Mouse (Mus musculus) liver, embryonic 15.5 days (tissue): ENCODE data around the gene Slc2a12. TPM values are rescaled to one million over a fixed set of nuclear protein-coding genes. Genes with fewer than 3 reads are reported as not detected.

Source experiments
- ATAC-seq: fragments of 200-750 bp; cut with Nextera tagmentation; 2 replicates; pipeline ENCODE4 v1.8.0; 2017; ENCODE audit warnings: moderate number of reproducible peaks, mild to moderate bottlenecking, moderate library complexity; ENCODE audit not compliant: insufficient read depth
- H3K27ac ChIP-seq: fragments of 300-500 bp; sonication (generic); replicated peaks from 2 replicates; pipeline ENCODE4 v1.5.1; 2015; ENCODE audit warnings: mild to moderate bottlenecking, inconsistent platforms
- H3K27me3 ChIP-seq: fragments of 300-500 bp; sonication (generic); 2 replicates; pipeline ENCODE4 v1.6.1; 2015; ENCODE audit warnings: mild to moderate bottlenecking, inconsistent platforms
- H3K36me3 ChIP-seq: fragments of 300-500 bp; sonication (generic); replicated peaks from 2 replicates; pipeline ENCODE4 v1.6.1; 2015; ENCODE audit warnings: moderate library complexity, mild to moderate bottlenecking, inconsistent platforms
- H3K4me1 ChIP-seq: fragments of 300-500 bp; sonication (generic); replicated peaks from 2 replicates; pipeline ENCODE4 v1.6.1; 2015; ENCODE audit warnings: inconsistent platforms
- H3K4me2 ChIP-seq: fragments of 300-500 bp; sonication (generic); 2 replicates; pipeline ENCODE4 v1.6.1; 2015; ENCODE audit warnings: moderate library complexity, mild to moderate bottlenecking, inconsistent platforms
- H3K4me3 ChIP-seq: fragments of 300-500 bp; sonication (generic); replicated peaks from 2 replicates; pipeline ENCODE4 v1.5.1; 2015; ENCODE audit warnings: mild to moderate bottlenecking, inconsistent platforms
- H3K9ac ChIP-seq: fragments of 300-500 bp; sonication (generic); 2 replicates; pipeline ENCODE4 v1.6.1; 2015; ENCODE audit warnings: moderate library complexity, mild to moderate bottlenecking, inconsistent platforms
- H3K9me3 ChIP-seq: fragments of 300-500 bp; sonication (generic); replicated peaks from 2 replicates; pipeline ENCODE4 v1.6.1; 2016; ENCODE audit warnings: inconsistent platforms
- WGBS: fragments of 180-500 bp; shearing (Covaris S2); methylation state at CpG from one replicate; pipeline ENCODE4 v1.1.7; 2015; ENCODE audit warnings: mixed read lengths; ENCODE audit not compliant: insufficient replicate concordance; 5-methylcytosine and 5-hydroxymethylcytosine counted together
- microRNA-seq: library from miRNA; unstranded; fragments of <30 nt; microRNA quantifications from one replicate; pipeline ENCODE4, GENCODE M21; 2016
- polyA plus RNA-seq: library from polyadenylated mRNA; unstranded; fragments of >200 nt; fragmentation: Nextera tagmentation; extraction: Ambion mirVana; gene quantifications from 2 replicates; pipeline ENCODE4 v1.2.1, GENCODE M21; 2015

The Slc2a12 gene
- polyA plus RNA-seq, 1 experiment from 2014 or later = 0.05 TPM

- Histone ChIP-seq H3K36me3 (no peaks in the 10 kb centered on the region), H3K27ac (peak within 1 kb of the TSS; percentile 90), H3K4me3 (peak within 1 kb of the TSS; percentile 95), H3K4me2 (peak within 1 kb of the TSS; percentile 91), H3K4me1 (peaks cover 41% of the 10 kb centered on the region), H3K9ac (peak within 1 kb of the TSS; percentile 90), H3K27me3 (no peaks in the 10 kb centered on the region), H3K9me3 (no peaks in the 10 kb centered on the region)
- WGBS = under 1% methylated on average over 77 of the region's 77 CpGs
- peak; percentile 98 for ATAC-seq
Observed at GRCm38 (mm10) chr10:22731272-22732093, 86.7 kb downstream of the Slc2a12 start, which contains the start of gene Tbpl1. Gene Tbpl1 (minus strand): TSS chr10:22731938.

DNA sequence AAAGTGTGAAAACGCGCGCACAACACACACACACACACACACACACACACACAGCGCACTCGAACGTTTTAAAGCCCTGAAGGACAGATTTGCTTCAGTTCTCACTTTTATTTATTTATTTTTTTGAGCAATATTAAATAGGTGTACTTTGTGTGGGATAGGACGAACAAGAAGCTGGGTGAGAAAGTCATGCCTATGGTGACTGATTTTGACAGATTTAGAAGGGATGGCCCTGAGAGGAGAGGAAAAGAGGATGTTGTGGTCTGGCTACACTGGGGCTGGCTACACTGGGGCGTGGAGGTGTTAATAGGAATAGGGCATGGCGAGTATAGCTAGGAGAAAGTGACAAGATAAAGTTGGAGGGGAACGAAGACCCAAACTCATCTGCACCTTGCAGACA, 87.4 kb downstream of the Slc2a12 start:
- 14% methylated on average over 10 of the region's 10 CpGs for WGBS
- ATAC-seq = no peak
- Histone ChIP-seq H3K9ac (peak overlapping the region; percentile 90; the same call in 1 of the 2 replicates), H3K9me3 (no peaks in the 10 kb centered on the region), H3K27me3 (no peaks in the 10 kb centered on the region), H3K4me2 (peak overlapping the region; percentile 91), H3K4me1 (peaks cover 34% of the 10 kb centered on the region), H3K4me3 (peak overlapping the region; percentile 95), H3K36me3 (no peaks in the 10 kb centered on the region), H3K27ac (peak overlapping the region; percentile 90; the same call in 1 of the 2 replicates)

DNA sequence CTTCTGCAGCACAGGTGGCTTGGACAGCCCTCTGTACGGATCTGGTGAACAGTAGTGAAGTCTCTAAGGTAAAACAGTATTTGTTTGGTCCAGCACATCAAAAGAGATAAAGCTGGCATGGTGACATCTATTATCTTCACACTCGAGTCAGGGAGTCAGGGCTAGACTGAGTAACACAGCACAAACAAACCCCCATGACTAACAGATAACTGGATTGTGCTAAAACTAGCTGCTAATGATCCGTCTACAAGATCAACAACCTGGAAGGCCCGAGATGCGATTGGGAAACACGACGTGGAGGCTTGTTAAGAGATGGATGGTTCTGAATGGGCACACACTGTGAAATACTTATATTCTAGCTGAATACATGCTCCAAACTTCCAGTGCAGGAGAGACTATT, 101.1 kb downstream of the Slc2a12 start:
- no peak for ATAC-seq
- Histone ChIP-seq H3K27ac (no peak overlapping the region), H3K4me2 (no peak overlapping the region), H3K4me3 (no peak overlapping the region), H3K27me3 (no peaks in the 10 kb centered on the region), H3K9me3 (no peaks in the 10 kb centered on the region), H3K36me3 (no peaks in the 10 kb centered on the region), H3K4me1 (no peaks in the 10 kb centered on the region), H3K9ac (no peak overlapping the region)
- 55% methylated on average over 7 of the region's 7 CpGs for WGBS

DNA sequence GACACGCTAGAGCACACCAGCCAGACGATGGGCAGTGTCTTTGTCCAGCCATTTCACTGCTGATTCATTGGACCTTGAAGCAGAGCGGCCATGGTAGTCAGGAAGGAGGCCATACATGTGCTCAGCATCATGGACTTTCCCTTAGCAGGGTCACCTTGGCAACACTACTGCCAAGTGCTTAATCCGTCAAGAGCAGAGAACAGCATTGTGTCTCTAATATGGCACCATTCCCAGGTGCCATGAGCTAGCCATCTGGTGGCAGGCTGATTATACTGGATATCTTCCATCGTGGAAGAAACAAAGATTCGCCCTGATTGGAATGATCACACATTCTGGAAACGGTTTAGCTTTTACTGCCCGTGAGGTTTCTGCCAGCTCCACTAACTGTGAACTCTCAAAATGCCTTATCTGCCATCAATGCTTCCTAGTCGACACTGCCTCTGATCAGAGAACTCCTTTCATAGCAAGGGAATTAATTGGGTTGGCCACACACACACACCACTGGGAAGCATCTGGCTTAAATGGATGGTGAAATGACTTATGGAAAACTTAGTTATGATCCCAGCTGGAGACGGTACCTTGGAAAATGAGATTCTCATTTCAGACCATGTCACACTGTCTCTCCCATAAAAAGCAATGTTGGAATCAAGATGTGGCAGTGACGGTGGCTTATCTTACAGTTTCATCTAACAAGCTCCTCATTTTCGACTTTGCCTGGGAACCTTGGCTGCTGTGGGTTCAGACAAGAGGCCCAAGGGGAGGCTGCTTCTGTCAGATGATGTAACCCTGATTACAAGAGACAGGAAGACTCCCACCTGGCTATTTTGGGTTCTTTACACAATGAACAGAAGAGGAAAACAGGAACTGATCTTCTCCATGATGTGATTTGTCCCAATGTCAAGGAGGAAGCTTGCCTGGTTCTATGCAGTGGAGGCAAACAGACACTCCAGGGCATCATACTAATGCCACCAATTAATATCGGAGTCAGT, 101.8 kb downstream of the Slc2a12 start:
- Histone ChIP-seq H3K27ac (no peak overlapping the region), H3K4me1 (no peaks in the 10 kb centered on the region), H3K9me3 (no peaks in the 10 kb centered on the region), H3K36me3 (no peaks in the 10 kb centered on the region), H3K27me3 (no peaks in the 10 kb centered on the region), H3K4me2 (no peak overlapping the region), H3K4me3 (no peak overlapping the region), H3K9ac (no peak overlapping the region)
- 56% methylated on average over 13 of the region's 13 CpGs for WGBS
- no peak for ATAC-seq

GRCm38 (mm10) chr10:22751175-22751682, 106.4 kb downstream of the Slc2a12 start:
- H3K36me3 ChIP-seq = no peaks in the 10 kb centered on the region
- H3K27ac ChIP-seq = no peak overlapping the region
- no peak overlapping the region for H3K4me3 ChIP-seq
- WGBS = 17% methylated on average over 5 of the region's 5 CpGs
- no peaks in the 10 kb centered on the region for H3K4me1 ChIP-seq
- H3K9ac ChIP-seq = no peak overlapping the region
- H3K9me3 ChIP-seq = no peaks in the 10 kb centered on the region
- no peak for ATAC-seq
- no peak overlapping the region for H3K4me2 ChIP-seq
- no peaks in the 10 kb centered on the region for H3K27me3 ChIP-seq

Small RNA genes lying within 50 kb of the gene (microRNA-seq; reads per million reads assigned to microRNA genes)
- not detected for gene Mir7663

Other genes with a start within 250 kb of the Slc2a12 start
- 17.4 and 20.8 TPM in 2 replicates for gene Tbpl1, start 86.9 kb downstream of the Slc2a12 start, polyA plus RNA-seq
- gene Tcf21, start 175.2 kb downstream of the Slc2a12 start, polyA plus RNA-seq = 4.4 TPM in 2 replicates